Mouse (Mus musculus) limb, embryonic 14.5 days (tissue): Measurements from ENCODE around the gene Kcnh7. TPM values are rescaled to one million over a fixed set of nuclear protein-coding genes. Genes with fewer than 3 reads are reported as not detected.
"Not testable (repeated sequence)": the region's sequence is repeated elsewhere in the genome, so short reads cannot be mapped to it uniquely, and the experiment has no call there.

ENCODE experiments used
- ATAC-seq: fragments of 200-750 bp; cut with Nextera tagmentation; 2 replicates; pipeline ENCODE4 v1.8.0; 2017; ENCODE audit warnings: low read depth, moderate number of reproducible peaks, moderate TSS enrichment; ENCODE audit not compliant: low FRiP score
- DNase-seq: peaks from one replicate; pipeline ENCODE4 v3.0.0-alpha.2; 2015; ENCODE audit warnings: low spot score
- H3K27ac ChIP-seq: fragments of 300-500 bp; sonication (generic); replicated peaks from 2 replicates; pipeline ENCODE4 v1.5.1; 2014; ENCODE audit warnings: low read depth, mild to moderate bottlenecking, low read length, moderate library complexity, mixed read lengths
- H3K27me3 ChIP-seq: fragments of 300-500 bp; sonication (generic); 2 replicates; pipeline ENCODE4 v1.6.1; 2014; ENCODE audit warnings: low read length, mixed read lengths; ENCODE audit not compliant: control insufficient read depth, insufficient read depth
- H3K36me3 ChIP-seq: fragments of 300-500 bp; sonication (generic); 2 replicates; pipeline ENCODE4 v1.6.1; 2014; ENCODE audit warnings: mild to moderate bottlenecking, low read length, moderate library complexity, mixed read lengths; ENCODE audit not compliant: control insufficient read depth, insufficient read depth
- H3K4me1 ChIP-seq: fragments of 300-500 bp; sonication (generic); 2 replicates; pipeline ENCODE4 v1.6.1; 2014; ENCODE audit warnings: antibody characterized with exemption, low read length, mixed read lengths; ENCODE audit not compliant: control insufficient read depth, insufficient read depth
- H3K4me2 ChIP-seq: fragments of 300-500 bp; sonication (generic); replicated peaks from 2 replicates; pipeline ENCODE4 v1.6.1; 2014; ENCODE audit warnings: low read depth, mild to moderate bottlenecking, low read length, moderate library complexity; ENCODE audit not compliant: severe bottlenecking
- H3K4me3 ChIP-seq: fragments of 300-500 bp; sonication (generic); replicated peaks from 2 replicates; pipeline ENCODE4 v1.5.1; 2014; ENCODE audit warnings: low read length
- H3K9ac ChIP-seq: fragments of 300-500 bp; sonication (generic); 2 replicates; pipeline ENCODE4 v1.6.1; 2014; ENCODE audit warnings: mild to moderate bottlenecking, low read depth, low read length, moderate library complexity; ENCODE audit not compliant: severe bottlenecking
- H3K9me3 ChIP-seq: fragments of 300-500 bp; sonication (generic); 2 replicates; pipeline ENCODE4 v1.6.1; 2016; ENCODE audit warnings: low read length; ENCODE audit not compliant: control insufficient read depth
- POLR2A ChIP-seq: fragments of 200-500 bp; IDR thresholded peaks from 2 replicates; pipeline ENCODE4 v1.8.0; 2012; ENCODE audit warnings: inconsistent platforms, mild to moderate bottlenecking, moderate library complexity, borderline replicate concordance; ENCODE audit not compliant: insufficient read depth, insufficient read length; ENCODE audit errors: extremely low read depth
- WGBS: fragments of 180-500 bp; shearing (Covaris S2); extraction: QIAGEN DNeasy Blood & Tissue Kit; methylation state at CpG from one replicate; pipeline ENCODE4 v1.1.7; 2014; 5-methylcytosine and 5-hydroxymethylcytosine counted together
- polyA plus RNA-seq, 2 experiments: library from polyadenylated mRNA; depleted of rRNA in 1 of 2; stranded (reverse) in 1 of 2; unstranded in 1 of 2; fragments of >200 nt; fragmentation: Nextera tagmentation in 1 of 2; extraction: Ambion mirVana in 1 of 2; gene quantifications; 2 replicates each; pipeline versions ENCODE4 v1.2.1 to v1.2.3; 2012 to 2014

Gene Kcnh7
- polyA plus RNA-seq, 2 experiments: 0.65 to 1.3 TPM

DNA sequence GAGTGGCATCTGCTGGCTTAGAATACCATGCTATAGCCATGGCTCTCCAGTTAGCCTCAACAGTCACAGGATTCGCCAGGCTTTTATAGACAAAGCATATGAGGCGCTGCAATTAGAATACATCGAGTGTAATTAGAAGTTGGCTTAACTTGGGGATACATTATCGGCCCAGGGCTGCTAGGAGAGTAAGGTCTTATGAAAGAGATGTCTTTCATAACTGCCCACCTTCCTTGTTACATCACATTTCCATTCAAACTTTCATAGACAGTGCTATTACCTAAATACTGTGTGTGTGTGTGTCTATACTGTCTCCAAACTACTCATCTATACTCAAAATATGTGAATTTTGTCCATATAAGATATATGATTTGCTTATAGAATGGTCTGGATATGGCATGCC, 468.8 kb downstream of the Kcnh7 start:
- 85% methylated on average over 4 of the region's 4 CpGs for WGBS

DNA sequence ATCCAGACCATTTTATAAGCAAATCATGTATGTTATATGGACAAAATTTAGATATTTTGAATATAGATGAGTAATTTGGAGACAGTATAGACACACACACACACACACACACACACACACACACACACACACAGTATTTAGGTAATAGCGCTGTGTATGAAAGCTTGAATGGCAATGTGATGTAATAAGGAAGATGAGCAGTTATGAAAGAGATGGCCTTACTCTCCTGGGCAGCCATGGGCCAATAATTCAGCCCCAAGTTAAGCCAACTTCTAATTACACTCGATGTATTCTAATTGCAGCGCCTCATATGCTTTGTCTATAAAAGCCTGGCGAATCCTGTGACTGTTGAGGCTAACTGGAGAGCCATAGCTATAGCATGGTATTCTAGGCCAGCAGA, 469.7 kb downstream of the Kcnh7 start:
- ATAC-seq, H3K9ac ChIP-seq, H3K4me2 ChIP-seq, DNase-seq, H3K4me3 ChIP-seq, H3K27ac ChIP-seq, H3K4me1 ChIP-seq, H3K27me3 ChIP-seq, H3K36me3 ChIP-seq, H3K9me3 ChIP-seq: not testable (repeated sequence)
- 90% methylated on average over 4 of the region's 4 CpGs for WGBS

More for the DNA sequence above, 468.8 kb downstream of the Kcnh7 start:
- no peak for TF ChIP-seq POLR2A
- Histone ChIP-seq H3K36me3 (no peaks in the 10 kb centered on the region), H3K27ac (no peak overlapping the region), H3K4me1 (no peaks in the 10 kb centered on the region), H3K9me3 (no peaks in the 10 kb centered on the region), H3K9ac (no peak overlapping the region), H3K4me3 (no peak overlapping the region), H3K4me2 (no peak overlapping the region), H3K27me3 (no peaks in the 10 kb centered on the region)
- ATAC-seq (no peak), DNase-seq (no peak)

DNA sequence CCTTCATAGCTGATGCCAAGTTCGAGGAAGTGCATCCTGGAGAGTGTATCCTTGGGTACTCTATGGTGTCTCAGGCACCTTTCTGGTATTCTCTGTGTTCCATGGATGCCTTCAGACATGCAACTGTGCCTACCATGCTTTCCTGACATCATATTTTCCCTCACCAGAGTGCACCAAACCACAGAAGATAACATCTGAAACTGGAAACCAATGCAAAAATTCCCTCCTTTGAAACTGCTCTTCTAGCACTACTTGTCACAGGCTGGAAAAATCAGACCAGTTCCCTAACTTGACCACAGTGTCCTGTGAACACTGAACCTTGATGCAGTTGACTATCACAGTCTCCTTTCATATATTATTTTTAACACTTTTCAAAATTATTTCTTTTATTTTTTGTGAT, 474.5 kb downstream of the Kcnh7 start:
- H3K4me3 ChIP-seq: no peak overlapping the region
- no peaks in the 10 kb centered on the region for H3K4me1 ChIP-seq
- H3K4me2 ChIP-seq: no peak overlapping the region
- no peaks in the 10 kb centered on the region for H3K36me3 ChIP-seq
- H3K27me3 ChIP-seq: no peaks in the 10 kb centered on the region
- WGBS: 76% methylated on average over 1 of the region's 1 CpGs
- H3K27ac ChIP-seq: no peak overlapping the region
- no peak for TF ChIP-seq POLR2A
- no peak for DNase-seq
- no peak overlapping the region for H3K9ac ChIP-seq
- no peaks in the 10 kb centered on the region for H3K9me3 ChIP-seq
- no peak for ATAC-seq

DNA sequence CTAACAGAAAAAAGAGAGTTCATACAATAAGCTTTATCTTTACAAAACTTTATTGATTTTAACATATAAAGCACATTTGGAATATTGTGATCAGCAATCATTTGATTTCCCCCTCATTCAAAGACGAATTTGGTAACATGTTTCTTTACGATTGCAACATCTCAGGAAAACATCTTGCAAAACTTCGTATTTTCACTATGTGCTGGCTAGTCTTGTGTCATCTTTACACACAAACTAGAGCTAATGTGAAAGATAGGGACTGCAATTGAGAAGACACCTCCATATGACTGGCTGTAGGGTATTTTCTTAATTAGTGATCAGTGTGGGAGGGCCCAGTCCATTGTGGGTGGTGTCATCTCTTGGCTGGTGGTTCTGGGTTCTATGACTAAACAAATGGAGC, 477.8 kb downstream of the Kcnh7 start:
- Histone ChIP-seq H3K36me3 (no peaks in the 10 kb centered on the region), H3K27ac (no peak overlapping the region), H3K4me1 (no peaks in the 10 kb centered on the region), H3K9ac (no peak overlapping the region), H3K4me2 (no peak overlapping the region), H3K4me3 (no peak overlapping the region), H3K27me3 (no peaks in the 10 kb centered on the region), H3K9me3 (no peaks in the 10 kb centered on the region)
- 84% methylated on average over 3 of the region's 3 CpGs for WGBS
- ATAC-seq (no peak), DNase-seq (no peak)
- TF ChIP-seq POLR2A: no peak

DNA sequence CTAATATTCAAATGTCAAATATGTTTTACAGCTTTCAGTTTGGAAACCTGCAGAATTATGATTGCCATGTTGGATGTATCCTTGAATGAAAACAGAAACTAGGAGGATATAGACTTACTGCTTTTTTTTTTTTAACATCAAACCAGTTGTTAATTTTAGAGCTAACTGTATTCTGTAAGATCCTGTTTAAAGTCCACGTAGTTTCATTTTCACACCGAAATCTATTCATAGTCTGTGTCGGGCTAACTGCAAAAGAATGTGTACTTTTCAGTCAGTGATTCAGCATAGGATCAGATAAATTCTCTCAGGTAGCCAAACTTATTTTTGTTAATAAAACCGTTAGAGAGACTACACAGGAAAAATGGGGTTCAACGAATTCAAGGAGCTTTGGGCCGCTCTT, 498.2 kb downstream of the Kcnh7 start:
- H3K4me3 ChIP-seq: no peak overlapping the region
- no peaks in the 10 kb centered on the region for H3K9me3 ChIP-seq
- 86% methylated on average over 6 of the region's 6 CpGs for whole genome bisulfite sequencing
- no peak overlapping the region for H3K27ac ChIP-seq
- no peaks in the 10 kb centered on the region for H3K27me3 ChIP-seq
- no peak overlapping the region for H3K4me2 ChIP-seq
- H3K36me3 ChIP-seq: no peaks in the 10 kb centered on the region
- H3K9ac ChIP-seq: no peak overlapping the region
- no peak for DNase-seq
- 0 out of 2 replicates have a peak, but pooled peaks cover 2% of the 10 kb centered on the region for H3K4me1 ChIP-seq
- ATAC-seq: no peak
- no peak for TF ChIP-seq POLR2A

DNA sequence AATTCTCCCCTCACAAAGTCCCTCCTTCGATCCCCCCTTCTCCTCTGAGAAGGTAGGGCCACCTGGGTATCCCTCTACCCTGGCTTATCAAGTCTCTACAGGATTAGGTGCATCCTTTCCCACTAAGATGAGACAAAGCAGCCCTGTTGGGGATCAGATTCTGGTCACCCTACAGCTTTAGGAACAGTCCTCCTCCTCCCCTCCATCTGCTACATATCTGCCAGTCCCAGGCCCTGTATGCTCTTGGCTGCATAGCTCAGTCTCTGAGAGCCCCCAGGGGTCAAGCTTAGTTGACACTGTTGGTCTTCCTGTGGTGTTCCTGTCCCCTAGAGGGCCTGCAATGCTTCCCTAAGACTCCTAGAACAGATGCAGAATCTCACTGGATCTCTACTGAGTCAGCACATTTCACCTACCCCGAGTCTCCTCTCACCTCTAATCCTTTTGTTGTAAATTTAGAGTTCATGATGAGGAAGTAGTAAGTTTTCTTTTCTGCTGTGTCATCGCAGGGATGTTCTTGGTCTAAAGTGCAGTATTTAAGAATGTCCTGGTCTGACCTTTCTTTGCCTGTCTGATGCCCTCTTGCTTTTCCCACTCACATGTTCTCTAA, 499.0 kb downstream of the Kcnh7 start:
- TF ChIP-seq POLR2A: no peak
- 56% methylated on average over 3 of the region's 3 CpGs for WGBS
- Histone ChIP-seq H3K4me3 (no peak overlapping the region), H3K9me3 (no peaks in the 10 kb centered on the region), H3K9ac (no peak overlapping the region), H3K36me3 (no peaks in the 10 kb centered on the region), H3K4me2 (no peak overlapping the region), H3K4me1 (0 out of 2 replicates have a peak, but pooled peaks cover 2% of the 10 kb centered on the region), H3K27me3 (no peaks in the 10 kb centered on the region), H3K27ac (no peak overlapping the region)
- ATAC-seq (no peak), DNase-seq (no peak)
